Mouse (Mus musculus) lung, postnatal 36 days (tissue): ENCODE measurements at regions not wholly inside any gene's neighbourhood (a gene's known extent, or its start where the extent isn't known, plus 50 kb on each side); places are given as distances from the start of the nearest gene placed in this dataset.

ENCODE experiments used
- DNase-seq: peaks from one replicate; pipeline ENCODE4 v3.0.0; 2022; ENCODE audit warnings: mixed read lengths

DNA sequence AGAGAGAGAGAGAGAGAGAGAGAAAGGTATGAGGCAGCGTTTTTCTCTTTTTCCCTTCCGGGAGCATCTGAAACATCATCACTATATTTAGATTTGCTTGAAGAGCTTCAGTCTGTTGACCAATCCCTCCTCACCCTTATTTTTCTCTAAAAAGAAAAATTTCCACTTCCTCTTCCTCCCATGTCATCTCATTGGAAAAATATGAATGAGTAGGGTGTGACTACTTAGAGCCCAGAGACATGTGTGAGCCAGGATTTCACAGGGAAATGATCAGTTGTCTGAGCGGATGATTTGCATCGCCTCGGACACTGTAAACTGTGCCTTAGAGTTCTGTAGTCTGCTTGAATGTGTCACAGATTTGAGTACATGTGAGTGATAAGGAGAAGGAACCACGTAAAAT lies 111.3 kb upstream of the Ptger4 start:
- no peak for DNase-seq

DNA sequence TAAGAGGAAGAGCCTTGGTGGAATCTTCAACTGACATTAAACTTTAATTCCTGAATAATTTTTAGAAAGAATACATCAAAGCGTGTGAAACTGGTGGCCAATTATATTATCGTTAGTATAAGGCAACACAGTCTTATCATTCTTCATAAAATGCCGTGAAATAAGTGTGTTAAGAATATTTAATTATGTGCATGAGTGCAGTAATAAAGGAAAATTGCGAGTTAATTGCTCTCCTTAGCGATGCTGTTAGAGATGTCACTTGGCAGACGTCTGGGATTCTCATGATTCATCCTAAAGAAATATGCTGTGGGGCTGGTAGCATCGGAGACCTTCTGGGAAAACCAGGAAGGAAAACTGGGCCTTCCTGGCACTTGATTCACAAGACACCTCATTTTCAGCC lies 110.3 kb upstream of the Ptger4 start:
- DNase-seq, result no peak

DNA sequence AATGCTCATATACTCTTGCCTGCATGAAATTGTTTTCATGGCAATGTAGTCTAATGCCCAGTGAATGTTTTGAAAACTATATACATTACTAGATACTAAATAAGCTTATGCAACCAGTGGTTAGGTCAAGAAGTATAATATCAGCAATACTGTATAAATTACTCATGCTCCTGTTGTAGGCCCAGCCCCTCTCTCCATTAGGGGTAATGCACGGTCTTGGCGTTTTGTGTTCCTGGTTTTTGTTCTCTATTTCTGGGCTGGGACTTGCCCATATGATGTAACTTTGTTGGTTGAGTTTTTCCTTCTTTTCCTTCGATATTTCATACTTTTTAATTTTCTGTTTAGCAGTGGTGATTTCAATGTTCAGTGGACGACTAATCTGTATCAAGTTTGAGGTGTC lies 104.9 kb upstream of the Ptger4 start:
- DNase-seq, result no peak

DNA sequence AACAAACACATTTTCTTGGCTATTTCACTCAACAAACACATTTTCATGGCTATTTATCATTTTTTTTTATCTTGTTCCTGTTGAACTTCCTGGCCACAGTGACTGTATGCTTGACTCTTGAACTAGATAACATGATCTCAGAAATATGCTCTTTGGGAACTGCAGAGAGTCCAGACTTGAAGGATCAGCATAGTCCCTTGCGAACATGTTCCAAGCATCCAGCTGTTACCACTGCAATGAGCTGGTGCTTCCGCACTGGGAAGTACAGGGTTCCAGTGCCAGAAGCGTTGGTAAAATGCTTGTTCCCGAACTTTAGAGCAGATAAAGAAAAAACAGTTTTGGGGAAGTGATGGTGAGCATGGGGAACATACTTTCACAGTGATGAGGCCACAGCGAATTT lies 103.7 kb upstream of the Ptger4 start:
- peak; percentile 42 for DNase-seq

DNA sequence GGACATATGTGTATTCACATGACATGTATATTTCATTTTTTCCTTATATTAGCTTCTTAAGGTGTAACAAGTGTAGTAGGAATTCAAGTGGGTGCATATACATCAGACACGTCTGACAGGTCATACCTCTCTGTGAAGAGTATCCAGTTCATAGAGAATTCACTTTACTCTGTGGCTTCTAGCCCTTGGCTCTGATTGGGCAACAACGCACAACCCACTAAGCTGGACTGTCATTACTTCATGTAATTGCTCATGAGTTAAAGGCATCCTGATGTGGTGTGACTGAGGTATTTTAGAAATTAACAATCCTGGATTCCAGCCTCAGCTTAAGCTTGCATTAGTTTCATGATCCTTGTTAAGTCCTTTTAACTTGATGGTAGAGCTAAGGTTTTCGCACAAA lies 103.0 kb upstream of the Ptger4 start:
- DNase-seq, result no peak

DNA sequence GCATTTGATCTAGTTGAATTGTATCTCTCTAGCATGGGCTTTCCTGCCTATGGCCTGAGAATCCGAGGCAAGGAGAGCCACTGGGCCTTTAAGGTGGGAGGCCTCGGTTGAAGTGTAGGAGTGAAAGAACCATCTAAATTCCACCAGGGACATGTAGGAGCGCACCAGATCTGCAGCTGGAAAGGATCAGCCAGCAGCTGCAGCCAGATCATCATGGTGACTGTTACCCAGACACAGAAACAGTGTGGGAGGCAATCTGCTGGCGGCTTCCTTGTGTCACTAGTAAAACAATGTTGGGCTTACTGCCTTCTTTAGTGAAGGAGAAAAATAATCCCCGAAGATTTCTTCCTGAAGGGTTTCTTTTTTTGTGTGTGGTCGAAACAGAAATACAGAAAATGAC lies 99.8 kb upstream of the Ptger4 start:
- peak; percentile 62 for DNase-seq

DNA sequence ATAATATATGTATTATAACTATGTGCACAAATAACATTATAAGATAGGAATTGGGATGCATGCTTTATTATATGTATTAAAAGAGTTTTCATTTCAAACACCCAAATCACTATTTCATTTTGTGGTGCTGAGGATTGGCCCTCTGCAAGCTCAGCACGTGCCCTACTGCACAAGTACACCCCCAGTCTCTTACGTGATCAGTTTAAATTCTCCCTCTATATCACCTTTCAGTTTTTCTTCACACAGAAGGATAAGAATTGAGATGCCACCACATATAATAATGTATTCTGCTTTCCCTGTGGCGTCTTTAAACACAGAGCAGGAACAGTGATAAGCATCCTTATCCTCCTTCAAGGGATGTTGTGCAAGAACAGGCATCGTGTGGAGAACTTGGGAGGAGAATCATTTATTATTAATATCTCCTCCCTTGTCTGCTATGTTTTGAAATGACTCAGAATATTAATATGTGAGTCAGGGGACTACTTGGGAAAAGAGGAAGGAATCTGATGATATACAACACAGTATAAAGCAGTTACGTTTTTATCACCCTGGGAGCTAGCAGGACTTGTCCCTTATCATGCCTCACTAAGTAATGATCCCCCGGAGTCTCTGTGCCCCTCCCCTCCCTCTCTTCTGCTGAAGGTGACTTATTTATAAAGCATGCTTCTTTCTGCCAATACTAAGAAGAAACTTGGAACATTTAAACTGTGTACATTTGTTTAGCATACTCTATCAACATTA lies 91.7 kb upstream of the Ptger4 start:
- no peak for DNase-seq

DNA sequence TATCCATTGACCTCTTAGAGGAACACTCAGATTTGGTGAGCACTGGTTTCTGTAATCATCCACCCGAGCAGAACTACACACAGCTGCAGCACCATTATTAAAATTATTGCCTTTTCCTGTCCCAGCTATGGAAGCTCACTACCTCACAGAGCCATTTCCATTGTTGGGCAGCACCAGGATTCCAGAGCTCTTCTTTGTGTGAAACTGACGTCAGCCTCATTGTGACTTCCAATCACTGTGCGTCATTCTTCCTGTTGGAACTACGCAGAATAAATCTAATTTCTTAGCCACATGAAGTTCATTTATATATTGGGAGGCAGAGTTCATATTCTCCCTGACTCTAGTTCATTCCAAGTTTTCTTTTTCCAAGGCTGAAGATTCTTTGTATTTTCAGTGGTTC lies 83.0 kb upstream of the Ptger4 start:
- no peak for DNase-seq

DNA sequence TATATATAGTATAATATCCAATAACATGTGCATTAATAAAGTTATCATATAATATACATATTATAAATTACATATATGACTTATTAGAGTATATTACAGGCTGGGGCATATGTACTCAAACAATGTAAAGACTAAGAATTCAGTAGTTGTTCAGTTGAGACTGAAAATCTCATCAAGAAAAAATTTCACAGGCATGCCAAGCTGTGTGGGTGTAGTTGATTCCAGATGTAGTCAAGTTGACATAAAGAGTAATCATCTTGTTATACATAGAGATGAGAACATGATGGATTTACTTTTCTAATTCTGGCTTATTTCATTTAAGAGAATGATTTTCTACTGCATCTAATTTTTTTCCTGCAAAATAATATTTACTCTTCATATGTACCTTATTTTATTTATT lies 77.7 kb upstream of the Ptger4 start:
- DNase-seq, result no peak

DNA sequence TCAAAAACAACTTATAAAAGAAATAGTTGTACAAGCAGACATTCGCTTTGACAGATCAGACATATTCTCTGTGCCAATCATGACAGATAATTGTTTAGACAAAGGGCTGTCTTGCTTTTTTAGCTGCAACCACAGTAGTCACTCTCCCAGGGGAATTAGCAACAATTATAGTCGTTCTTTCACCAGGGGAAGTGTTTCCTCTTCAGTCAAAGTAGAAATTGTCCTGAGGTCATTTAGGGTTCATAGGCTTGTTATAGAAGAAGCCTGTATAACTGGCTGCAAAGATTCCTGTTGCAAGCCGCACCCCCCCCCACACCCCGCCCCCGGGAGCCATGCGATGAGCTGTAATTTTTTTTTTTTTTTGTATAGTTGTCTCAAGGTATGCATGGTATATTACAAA lies 68.2 kb upstream of the Ptger4 start:
- DNase-seq, result no peak

DNA sequence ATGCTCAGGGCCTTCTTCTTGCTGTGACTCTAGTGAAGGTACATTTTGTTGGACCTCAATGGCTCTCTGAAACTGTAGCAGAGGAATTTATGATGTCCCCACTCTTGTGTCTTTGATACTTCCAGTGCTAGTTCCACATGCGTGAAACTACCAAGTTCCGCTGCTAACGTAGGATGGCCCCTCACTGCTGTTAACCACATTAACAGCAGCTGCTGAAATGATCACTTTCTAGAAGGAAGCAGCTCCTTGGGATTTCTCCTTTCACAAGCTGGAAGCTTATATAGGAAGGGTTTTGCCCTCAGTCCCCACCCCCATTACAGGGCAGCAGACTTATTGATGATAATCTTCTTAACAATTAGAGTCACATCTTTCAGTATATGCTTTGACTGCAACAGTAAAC lies 66.0 kb upstream of the Ptger4 start:
- DNase-seq, result no peak

DNA sequence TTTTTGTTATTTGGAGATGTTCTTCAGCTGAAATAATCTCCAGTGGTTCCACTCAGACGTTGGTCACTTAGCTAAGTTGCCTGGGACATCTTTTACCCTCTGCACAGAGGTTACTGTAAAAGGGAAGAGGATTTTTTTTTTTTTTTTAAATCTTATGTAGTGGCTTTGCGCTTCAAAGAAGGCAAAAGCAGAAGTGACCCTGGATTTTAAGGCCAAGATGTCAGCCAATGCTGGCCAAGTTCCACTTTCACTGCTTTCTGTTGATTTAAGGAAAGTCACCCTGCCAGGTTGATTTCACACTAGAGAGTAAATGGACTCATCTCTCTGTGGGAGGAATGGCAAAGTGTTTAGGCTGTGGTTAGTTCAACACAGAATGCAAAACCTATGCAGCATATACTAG lies 58.4 kb upstream of the Ptger4 start:
- DNase-seq, result peak; percentile 42

DNA sequence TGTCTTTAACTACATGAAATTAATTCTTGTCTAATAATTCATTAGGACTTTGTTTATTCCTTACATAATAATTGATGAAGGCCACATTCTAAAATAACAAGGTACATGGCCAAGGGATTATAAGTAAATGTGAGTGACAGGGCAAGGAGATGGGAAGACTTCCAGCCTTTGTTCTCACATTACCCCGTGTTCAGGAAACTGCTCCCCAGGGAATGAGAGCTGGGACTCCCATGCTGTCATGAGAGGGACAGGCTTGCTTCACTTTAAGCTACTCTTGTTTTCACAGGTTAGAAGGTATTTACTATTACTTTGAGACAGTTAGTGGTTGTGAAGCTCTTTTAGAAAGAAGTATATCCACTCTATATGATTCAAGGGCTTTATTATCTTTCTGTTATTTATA lies 55.8 kb upstream of the Ptger4 start:
- DNase-seq, result no peak

DNA sequence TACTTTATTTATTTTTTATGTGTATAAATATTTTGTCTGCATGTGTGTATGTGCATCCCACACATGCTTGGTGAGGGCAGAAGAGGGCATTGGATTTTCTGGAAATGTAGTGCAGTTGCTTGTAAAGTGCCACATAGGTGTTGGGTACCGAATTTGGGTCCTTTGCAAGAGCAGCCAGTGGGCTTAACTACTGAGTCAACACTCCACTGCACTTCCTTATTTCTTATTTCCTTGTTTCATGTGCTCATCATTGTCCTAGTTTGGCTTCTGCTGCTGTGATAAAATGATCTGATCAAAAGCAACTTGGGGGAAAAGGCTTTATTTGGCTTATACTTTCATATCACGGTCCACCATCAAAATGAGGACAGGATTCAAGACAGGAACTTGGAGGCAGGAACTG lies 53.0 kb upstream of the Ptger4 start:
- DNase-seq, result no peak
